Mouse (Mus musculus) cerebellum, adult 2 months (tissue): ENCODE results near the gene Idua.

Experiments
- CTCF ChIP-seq: fragments of 200-500 bp; IDR thresholded peaks from 2 replicates; pipeline ENCODE4 v1.5.1; 2011; ENCODE audit warnings: low read depth, mild to moderate bottlenecking, control low read depth, low read length, moderate library complexity, borderline replicate concordance; ENCODE audit not compliant: insufficient read depth
- POLR2A ChIP-seq: fragments of 200-500 bp; IDR thresholded peaks from 2 replicates; pipeline ENCODE4 v1.6.1; 2011; ENCODE audit warnings: low read length, control low read depth, borderline replicate concordance; ENCODE audit not compliant: insufficient read depth

DNA sequence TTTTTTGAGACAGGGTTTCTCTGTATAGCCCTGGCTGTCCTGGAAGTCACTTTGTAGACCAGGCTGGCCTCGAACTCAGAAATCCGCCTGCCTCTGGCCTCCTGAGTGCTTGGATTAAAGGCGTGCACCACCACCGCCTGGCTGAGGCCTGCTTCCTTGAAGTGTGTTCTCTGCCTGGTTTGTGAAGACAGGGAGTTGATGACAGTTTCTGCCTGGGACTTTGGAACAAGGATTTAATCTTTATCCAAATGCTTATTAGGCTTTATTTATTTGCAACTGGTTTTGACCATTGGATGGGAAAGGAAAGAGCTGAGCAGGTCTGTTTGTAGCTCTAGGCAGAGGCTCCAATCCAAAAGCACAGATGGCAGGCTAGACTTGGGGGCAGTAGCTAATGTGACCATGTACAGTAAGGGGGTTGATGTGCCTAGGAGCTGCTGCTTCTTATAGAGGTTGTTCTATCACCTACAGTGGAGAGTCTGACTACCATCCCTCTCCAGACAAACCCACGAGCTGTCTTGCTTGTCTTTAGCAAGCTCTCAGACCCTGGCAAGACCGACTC is 18.2 kb downstream of the Idua start:
- no peak for TF ChIP-seq POLR2A
- TF ChIP-seq CTCF = no peak
